Mouse (Mus musculus): ENCODE data around the gene Dock3. TPM values are rescaled to one million over a fixed set of nuclear protein-coding genes. Genes with fewer than 3 reads are reported as not detected.

The Dock3 gene
- polyA plus RNA-seq, 1 experiment from 2014 or later, result 16.3 TPM

DNA sequence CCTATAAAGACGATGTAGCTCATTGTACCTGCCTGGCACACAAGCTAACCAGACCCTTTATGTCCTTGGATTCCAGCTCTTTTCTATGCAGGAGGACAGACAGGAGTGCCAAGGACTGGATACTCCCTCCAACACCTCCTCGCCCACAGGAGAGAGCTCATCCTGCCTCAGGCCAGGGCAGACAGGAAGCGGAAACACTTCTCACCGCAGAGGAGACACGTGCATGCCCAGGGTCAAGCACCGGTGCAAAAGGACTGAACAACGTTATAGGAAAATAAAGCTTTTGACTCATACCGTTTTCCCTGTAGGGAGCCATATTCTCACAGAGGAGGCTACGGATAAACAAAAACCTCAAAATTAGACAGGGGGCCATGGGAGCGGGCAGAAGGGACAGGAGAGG lies 41.5 kb upstream of the Dock3 start:
- H3K27me3 ChIP-seq (ENCODE audit: control insufficient read depth, insufficient read depth, low read depth, low read length), result no peaks in the 10 kb centered on the region
- no peak overlapping the region for H3K4me3 ChIP-seq (ENCODE audit: low read depth, low read length)
- ATAC-seq, result no peak
- H3K36me3 ChIP-seq (ENCODE audit: control insufficient read depth, insufficient read depth, low read length), result no peaks in the 10 kb centered on the region
- H3K9me3 ChIP-seq (replicated peaks; ENCODE audit: control insufficient read depth, low read length, poor library complexity, severe bottlenecking), result no peaks in the 10 kb centered on the region
- no peak overlapping the region for H3K27ac ChIP-seq (ENCODE audit: low read length)
- H3K4me1 ChIP-seq (ENCODE audit: control insufficient read depth, insufficient read depth, low read length), result no peaks in the 10 kb centered on the region
- H3K4me2 ChIP-seq (ENCODE audit: low read length), result no peak overlapping the region
- H3K9ac ChIP-seq (ENCODE audit: low read depth, low read length), result no peak overlapping the region
- 72% methylated on average over 10 of the region's 10 CpGs for WGBS

DNA sequence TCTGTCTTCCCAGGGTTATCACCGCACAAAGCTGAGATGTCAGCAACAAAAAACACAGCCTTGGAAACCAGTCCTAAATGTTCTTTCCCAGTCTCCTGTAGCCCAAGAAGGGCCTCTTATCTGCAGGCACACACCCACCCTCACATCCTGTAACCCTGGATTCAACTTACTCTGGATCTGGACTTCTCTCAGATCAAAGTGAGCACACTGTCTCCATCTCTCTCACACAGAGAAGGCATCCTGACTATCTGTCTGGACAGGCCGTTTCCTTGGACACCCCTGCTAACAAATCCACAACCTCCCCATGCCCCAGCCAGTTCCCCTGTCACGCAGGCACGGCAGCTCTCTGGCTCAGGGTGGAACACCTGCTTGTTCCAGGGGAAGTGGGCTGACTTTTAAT lies 40.6 kb upstream of the Dock3 start:
- H3K9me3 ChIP-seq (replicated peaks; ENCODE audit: control insufficient read depth, low read length, poor library complexity, severe bottlenecking), result no peaks in the 10 kb centered on the region
- H3K36me3 ChIP-seq (ENCODE audit: control insufficient read depth, insufficient read depth, low read length), result no peaks in the 10 kb centered on the region
- WGBS, result 78% methylated on average over 4 of the region's 4 CpGs
- H3K27me3 ChIP-seq (ENCODE audit: control insufficient read depth, insufficient read depth, low read depth, low read length), result no peaks in the 10 kb centered on the region
- no peak for ATAC-seq
- no peak overlapping the region for H3K4me2 ChIP-seq (ENCODE audit: low read length)
- H3K4me1 ChIP-seq (ENCODE audit: control insufficient read depth, insufficient read depth, low read length), result no peaks in the 10 kb centered on the region
- no peak overlapping the region for H3K4me3 ChIP-seq (ENCODE audit: low read depth, low read length)
- no peak overlapping the region for H3K9ac ChIP-seq (ENCODE audit: low read depth, low read length)
- H3K27ac ChIP-seq (ENCODE audit: low read length), result no peak overlapping the region

DNA sequence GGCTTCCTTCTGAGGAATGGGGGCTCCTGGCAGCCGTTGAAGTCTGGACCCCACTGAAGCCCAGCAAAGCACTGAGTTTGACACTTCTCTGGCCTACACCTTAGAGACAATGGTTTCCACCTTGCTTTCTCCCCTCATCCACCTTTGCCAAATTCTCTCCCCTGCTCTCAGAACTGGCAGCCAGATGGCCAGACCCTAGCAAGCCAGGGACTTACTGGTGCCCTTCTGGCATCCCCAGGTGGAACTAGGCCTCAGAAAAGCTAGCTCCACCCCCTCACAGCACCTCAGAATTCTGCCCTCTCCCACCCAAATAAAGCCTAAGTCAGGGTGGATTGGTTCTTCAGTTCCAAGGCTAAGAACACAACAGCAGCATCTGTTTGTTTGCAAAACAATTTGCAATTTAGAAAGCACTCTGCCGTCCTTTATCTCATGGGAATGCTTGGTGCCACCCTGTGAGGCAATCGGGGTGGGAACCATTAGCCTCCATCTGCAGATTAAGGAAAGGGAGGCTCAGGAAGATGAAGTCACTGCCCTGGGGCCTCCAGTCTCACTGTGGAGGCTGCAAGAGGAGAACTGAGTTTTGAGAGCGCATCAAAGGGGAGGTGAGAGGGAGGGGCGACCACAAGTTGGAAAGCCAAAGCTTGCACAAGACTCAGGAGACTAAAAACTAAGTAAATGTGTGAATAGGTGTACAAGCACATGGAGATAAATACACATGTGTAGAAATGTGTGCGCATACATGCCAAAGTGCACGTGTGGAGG lies 39.6 kb upstream of the Dock3 start:
- WGBS, result 73% methylated on average over 7 of the region's 7 CpGs
- no peak overlapping the region for H3K4me2 ChIP-seq (ENCODE audit: low read length)
- H3K27ac ChIP-seq (ENCODE audit: low read length), result no peak overlapping the region
- H3K9ac ChIP-seq (ENCODE audit: low read depth, low read length), result no peak overlapping the region
- no peaks in the 10 kb centered on the region for H3K9me3 ChIP-seq (replicated peaks; ENCODE audit: control insufficient read depth, low read length, poor library complexity, severe bottlenecking)
- no peaks in the 10 kb centered on the region for H3K36me3 ChIP-seq (ENCODE audit: control insufficient read depth, insufficient read depth, low read length)
- no peak overlapping the region for H3K4me3 ChIP-seq (ENCODE audit: low read depth, low read length)
- H3K4me1 ChIP-seq (ENCODE audit: control insufficient read depth, insufficient read depth, low read length), result no peaks in the 10 kb centered on the region
- no peaks in the 10 kb centered on the region for H3K27me3 ChIP-seq (ENCODE audit: control insufficient read depth, insufficient read depth, low read depth, low read length)
- no peak for ATAC-seq

DNA sequence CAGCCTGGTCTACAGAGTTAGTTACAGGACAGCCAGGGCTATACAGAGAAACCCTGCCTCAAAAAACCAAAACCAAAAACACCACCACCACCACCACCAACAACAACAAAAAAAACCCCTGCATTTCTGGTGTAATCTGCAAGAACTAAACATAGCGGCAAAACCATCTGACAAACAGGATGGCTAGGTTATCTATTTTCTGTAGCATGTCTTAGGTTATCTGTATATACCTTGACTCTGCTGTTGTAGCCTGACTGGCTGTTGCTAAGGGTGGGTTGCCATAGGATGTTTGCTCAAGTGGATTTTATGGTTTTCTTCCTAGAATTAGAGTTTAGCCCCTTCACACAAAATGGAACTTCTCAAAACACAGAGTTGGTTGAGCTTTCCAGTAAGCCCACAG lies 38.1 kb upstream of the Dock3 start:
- no peak overlapping the region for H3K27ac ChIP-seq (ENCODE audit: low read length)
- H3K9me3 ChIP-seq (replicated peaks; ENCODE audit: control insufficient read depth, low read length, poor library complexity, severe bottlenecking), result no peaks in the 10 kb centered on the region
- H3K4me1 ChIP-seq (ENCODE audit: control insufficient read depth, insufficient read depth, low read length), result no peaks in the 10 kb centered on the region
- no peaks in the 10 kb centered on the region for H3K36me3 ChIP-seq (ENCODE audit: control insufficient read depth, insufficient read depth, low read length)
- no peaks in the 10 kb centered on the region for H3K27me3 ChIP-seq (ENCODE audit: control insufficient read depth, insufficient read depth, low read depth, low read length)
- WGBS, result 100% methylated on average over 1 of the region's 1 CpGs
- H3K4me2 ChIP-seq (ENCODE audit: low read length), result no peak overlapping the region
- H3K4me3 ChIP-seq (ENCODE audit: low read depth, low read length), result no peak overlapping the region
- H3K9ac ChIP-seq (ENCODE audit: low read depth, low read length), result no peak overlapping the region
- no peak for ATAC-seq

DNA sequence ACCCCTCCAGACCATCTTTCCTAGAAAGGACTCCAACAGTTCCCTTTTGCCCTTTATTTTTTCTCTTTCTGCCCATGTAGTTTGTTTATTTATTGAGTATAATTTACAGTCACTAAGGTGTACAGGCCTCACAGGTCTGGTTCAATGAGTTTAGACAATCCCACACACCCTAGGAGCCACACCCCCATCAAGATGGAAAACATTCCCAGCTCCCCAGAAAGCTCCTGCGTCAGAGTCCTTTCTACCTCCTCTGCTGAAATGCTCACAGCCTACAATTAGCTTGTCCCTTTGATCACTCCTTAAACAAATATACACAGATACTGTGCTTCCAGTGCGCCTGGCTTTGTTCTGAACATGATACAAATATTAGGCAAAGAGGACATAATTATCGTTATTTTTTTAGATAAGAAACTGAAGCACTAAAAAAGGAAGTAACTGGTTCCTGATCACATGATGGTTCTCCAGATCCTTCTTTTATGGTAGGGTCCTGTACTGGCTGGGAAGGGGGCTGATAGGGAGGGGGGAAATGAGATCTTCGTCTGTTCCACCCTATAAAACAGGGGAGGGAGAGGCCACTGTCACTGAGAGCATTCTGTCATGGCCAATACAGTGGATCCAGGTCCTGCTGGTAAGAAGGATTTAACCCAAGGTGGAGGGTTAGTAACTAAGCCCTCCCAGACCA lies 36.2 kb upstream of the Dock3 start:
- no peaks in the 10 kb centered on the region for H3K4me1 ChIP-seq (ENCODE audit: control insufficient read depth, insufficient read depth, low read length)
- no peak for ATAC-seq
- 69% methylated on average over 4 of the region's 4 CpGs for WGBS

DNA sequence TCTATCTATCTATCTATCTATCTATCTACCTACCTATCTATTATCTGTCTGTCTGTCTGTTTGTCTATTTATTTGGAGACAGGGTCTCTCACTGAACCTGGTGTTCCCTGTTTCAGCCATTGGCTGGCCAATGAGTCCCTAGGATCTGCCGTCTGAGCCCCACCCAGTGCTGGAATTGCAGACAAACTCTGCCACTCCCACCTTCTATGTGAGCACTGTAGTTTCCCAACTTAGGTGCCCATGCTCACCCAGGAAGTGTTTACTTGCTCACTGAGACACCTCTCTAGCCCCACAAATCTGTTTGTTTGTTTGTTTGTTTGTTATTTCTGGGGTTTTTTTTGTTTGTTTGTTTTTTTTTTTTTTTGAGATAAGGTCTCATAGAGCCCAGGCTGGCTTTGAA lies 35.3 kb upstream of the Dock3 start:
- H3K4me2 ChIP-seq (ENCODE audit: low read length), result no peak overlapping the region
- no peak overlapping the region for H3K27ac ChIP-seq (ENCODE audit: low read length)
- H3K36me3 ChIP-seq (ENCODE audit: control insufficient read depth, insufficient read depth, low read length), result no peaks in the 10 kb centered on the region
- WGBS, result 88% methylated on average over 1 of the region's 1 CpGs
- no peak overlapping the region for H3K4me3 ChIP-seq (ENCODE audit: low read depth, low read length)
- no peaks in the 10 kb centered on the region for H3K4me1 ChIP-seq (ENCODE audit: control insufficient read depth, insufficient read depth, low read length)
- no peaks in the 10 kb centered on the region for H3K9me3 ChIP-seq (replicated peaks; ENCODE audit: control insufficient read depth, low read length, poor library complexity, severe bottlenecking)
- H3K9ac ChIP-seq (ENCODE audit: low read depth, low read length), result no peak overlapping the region
- no peaks in the 10 kb centered on the region for H3K27me3 ChIP-seq (ENCODE audit: control insufficient read depth, insufficient read depth, low read depth, low read length)
- ATAC-seq, result no peak

More for the DNA sequence above, 36.2 kb upstream of the Dock3 start:
- no peak overlapping the region for H3K4me3 ChIP-seq (ENCODE audit: low read depth, low read length)
- no peaks in the 10 kb centered on the region for H3K36me3 ChIP-seq (ENCODE audit: control insufficient read depth, insufficient read depth, low read length)
- H3K27me3 ChIP-seq (ENCODE audit: control insufficient read depth, insufficient read depth, low read depth, low read length), result no peaks in the 10 kb centered on the region
- H3K9ac ChIP-seq (ENCODE audit: low read depth, low read length), result no peak overlapping the region
- no peak overlapping the region for H3K4me2 ChIP-seq (ENCODE audit: low read length)
- no peaks in the 10 kb centered on the region for H3K9me3 ChIP-seq (replicated peaks; ENCODE audit: control insufficient read depth, low read length, poor library complexity, severe bottlenecking)
- H3K27ac ChIP-seq (ENCODE audit: low read length), result no peak overlapping the region

DNA sequence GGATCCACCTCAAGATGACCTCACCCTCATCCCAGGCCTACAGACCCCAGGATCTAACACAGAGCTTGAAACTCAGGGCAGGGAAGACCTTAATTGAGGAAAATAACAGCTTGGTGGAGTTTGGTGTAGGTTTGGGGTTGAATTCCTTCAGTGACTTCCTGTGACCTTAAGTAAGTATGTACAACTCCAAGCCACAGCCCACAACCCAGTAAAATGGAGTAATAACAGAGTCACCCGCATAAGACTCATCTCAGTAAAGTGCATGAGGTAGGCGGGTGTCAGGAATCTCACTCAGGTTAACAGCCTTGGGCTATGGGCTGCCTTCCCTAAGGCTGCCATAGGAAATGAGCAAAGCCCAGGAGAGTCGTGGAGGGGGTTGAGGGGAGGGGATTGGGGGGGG lies 33.0 kb upstream of the Dock3 start:
- Histone ChIP-seq H3K4me3 (ENCODE audit: low read depth, low read length) (no peak overlapping the region), H3K27me3 (ENCODE audit: control insufficient read depth, insufficient read depth, low read depth, low read length) (no peaks in the 10 kb centered on the region), H3K9ac (ENCODE audit: low read depth, low read length) (no peak overlapping the region), H3K4me1 (ENCODE audit: control insufficient read depth, insufficient read depth, low read length) (no peaks in the 10 kb centered on the region), H3K36me3 (ENCODE audit: control insufficient read depth, insufficient read depth, low read length) (no peaks in the 10 kb centered on the region), H3K4me2 (ENCODE audit: low read length) (no peak overlapping the region), H3K27ac (ENCODE audit: low read length) (no peak overlapping the region), H3K9me3 (replicated peaks; ENCODE audit: control insufficient read depth, low read length, poor library complexity, severe bottlenecking) (no peaks in the 10 kb centered on the region)
- 66% methylated on average over 3 of the region's 3 CpGs for WGBS
- no peak for ATAC-seq

DNA sequence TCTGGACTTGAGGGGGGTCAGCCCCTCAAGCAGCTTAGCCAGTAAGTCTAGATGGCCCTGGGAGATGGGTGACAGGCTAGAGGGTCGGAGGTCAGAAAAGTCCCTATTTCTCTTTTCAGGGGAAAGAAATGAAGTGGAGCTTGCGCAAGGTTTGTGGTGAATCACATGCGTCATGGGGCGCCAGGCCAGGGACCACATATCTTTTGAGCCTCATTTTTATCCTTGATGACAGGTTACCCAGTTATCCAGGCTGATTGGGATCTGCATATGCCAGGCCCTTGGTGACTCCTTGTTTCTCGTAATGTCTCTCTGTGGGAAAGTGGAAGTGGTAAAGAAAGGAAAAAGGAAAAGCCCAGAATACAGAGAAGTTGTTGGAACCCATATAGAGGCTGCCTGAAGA lies 32.2 kb upstream of the Dock3 start:
- no peak for ATAC-seq
- no peak overlapping the region for H3K9ac ChIP-seq (ENCODE audit: low read depth, low read length)
- H3K27me3 ChIP-seq (ENCODE audit: control insufficient read depth, insufficient read depth, low read depth, low read length), result no peaks in the 10 kb centered on the region
- no peaks in the 10 kb centered on the region for H3K36me3 ChIP-seq (ENCODE audit: control insufficient read depth, insufficient read depth, low read length)
- no peak overlapping the region for H3K4me3 ChIP-seq (ENCODE audit: low read depth, low read length)
- no peaks in the 10 kb centered on the region for H3K9me3 ChIP-seq (replicated peaks; ENCODE audit: control insufficient read depth, low read length, poor library complexity, severe bottlenecking)
- no peaks in the 10 kb centered on the region for H3K4me1 ChIP-seq (ENCODE audit: control insufficient read depth, insufficient read depth, low read length)
- no peak overlapping the region for H3K27ac ChIP-seq (ENCODE audit: low read length)
- 91% methylated on average over 5 of the region's 5 CpGs for WGBS
- no peak overlapping the region for H3K4me2 ChIP-seq (ENCODE audit: low read length)

DNA sequence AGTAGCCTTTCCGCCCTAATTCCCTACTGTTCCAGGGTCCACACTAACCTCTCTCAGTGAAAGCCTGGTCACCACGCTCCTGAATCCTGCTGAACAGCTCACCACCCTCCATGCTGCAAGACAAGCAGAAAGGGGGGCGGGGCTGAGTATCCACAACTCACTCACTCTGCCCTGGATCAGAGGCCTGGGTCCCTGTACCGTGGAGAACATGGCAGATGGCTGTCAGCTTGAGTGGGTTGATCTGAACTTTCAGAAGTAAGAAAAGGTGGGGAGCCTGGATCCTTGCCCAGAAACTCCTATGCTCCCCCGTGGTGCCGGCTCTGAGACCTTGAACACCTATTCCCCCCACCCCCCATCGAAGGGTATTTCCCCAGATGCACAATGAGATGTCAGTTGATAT lies 30.7 kb upstream of the Dock3 start:
- no peaks in the 10 kb centered on the region for H3K36me3 ChIP-seq (ENCODE audit: control insufficient read depth, insufficient read depth, low read length)
- no peak for ATAC-seq
- H3K4me2 ChIP-seq (ENCODE audit: low read length), result no peak overlapping the region
- no peak overlapping the region for H3K4me3 ChIP-seq (ENCODE audit: low read depth, low read length)
- no peaks in the 10 kb centered on the region for H3K27me3 ChIP-seq (ENCODE audit: control insufficient read depth, insufficient read depth, low read depth, low read length)
- 72% methylated on average over 7 of the region's 7 CpGs for WGBS
- no peaks in the 10 kb centered on the region for H3K4me1 ChIP-seq (ENCODE audit: control insufficient read depth, insufficient read depth, low read length)
- H3K9ac ChIP-seq (ENCODE audit: low read depth, low read length), result no peak overlapping the region
- no peak overlapping the region for H3K27ac ChIP-seq (ENCODE audit: low read length)
- H3K9me3 ChIP-seq (replicated peaks; ENCODE audit: control insufficient read depth, low read length, poor library complexity, severe bottlenecking), result no peaks in the 10 kb centered on the region

Measured in midbrain, embryonic 16.5 days (tissue).